Mouse (Mus musculus) forebrain, embryonic 13.5 days (tissue): ENCODE results near the gene Gmip. TPM values are rescaled to one million over a fixed set of nuclear protein-coding genes. Genes with fewer than 3 reads are reported as not detected.

Experiments
- ATAC-seq: fragments of 200-750 bp; cut with Nextera tagmentation; 2 replicates; pipeline ENCODE4 v1.8.0; 2017
- H3K27ac ChIP-seq: fragments of 300-500 bp; sonication (generic); 2 replicates; pipeline ENCODE4 v1.5.1; 2015; ENCODE audit warnings: inconsistent platforms, mild to moderate bottlenecking, moderate library complexity
- H3K27me3 ChIP-seq: fragments of 300-500 bp; sonication (generic); 2 replicates; pipeline ENCODE4 v1.6.1; 2015; ENCODE audit warnings: mild to moderate bottlenecking, inconsistent platforms
- H3K36me3 ChIP-seq: fragments of 300-500 bp; sonication (generic); 2 replicates; pipeline ENCODE4 v1.6.1; 2015; ENCODE audit warnings: mild to moderate bottlenecking, inconsistent platforms; ENCODE audit not compliant: poor library complexity, severe bottlenecking
- H3K4me1 ChIP-seq: fragments of 300-500 bp; sonication (generic); 2 replicates; pipeline ENCODE4 v1.6.1; 2015; ENCODE audit warnings: inconsistent platforms
- H3K4me2 ChIP-seq: fragments of 300-500 bp; sonication (generic); 2 replicates; pipeline ENCODE4 v1.6.1; 2015; ENCODE audit warnings: inconsistent platforms, mild to moderate bottlenecking, moderate library complexity
- H3K4me3 ChIP-seq: fragments of 300-500 bp; sonication (generic); 2 replicates; pipeline ENCODE4 v1.5.1; 2015; ENCODE audit warnings: mild to moderate bottlenecking, inconsistent platforms
- H3K9ac ChIP-seq: fragments of 300-500 bp; sonication (generic); 2 replicates; pipeline ENCODE4 v1.6.1; 2015; ENCODE audit warnings: mild to moderate bottlenecking, inconsistent platforms
- H3K9me3 ChIP-seq: fragments of 300-500 bp; sonication (generic); replicated peaks from 2 replicates; pipeline ENCODE4 v1.6.1; 2016; ENCODE audit warnings: inconsistent platforms
- WGBS: fragments of 180-500 bp; shearing (Covaris S2); methylation state at CpG from one replicate; pipeline ENCODE4 v1.1.7; 2015; 5-methylcytosine and 5-hydroxymethylcytosine counted together
- polyA plus RNA-seq: library from polyadenylated mRNA; unstranded; fragments of >200 nt; fragmentation: Nextera tagmentation; extraction: Ambion mirVana; gene quantifications from 2 replicates; pipeline ENCODE4 v1.2.1, GENCODE M21; 2015

The Gmip gene
- polyA plus RNA-seq, 1 experiment from 2014 or later = 28.6 TPM

DNA sequence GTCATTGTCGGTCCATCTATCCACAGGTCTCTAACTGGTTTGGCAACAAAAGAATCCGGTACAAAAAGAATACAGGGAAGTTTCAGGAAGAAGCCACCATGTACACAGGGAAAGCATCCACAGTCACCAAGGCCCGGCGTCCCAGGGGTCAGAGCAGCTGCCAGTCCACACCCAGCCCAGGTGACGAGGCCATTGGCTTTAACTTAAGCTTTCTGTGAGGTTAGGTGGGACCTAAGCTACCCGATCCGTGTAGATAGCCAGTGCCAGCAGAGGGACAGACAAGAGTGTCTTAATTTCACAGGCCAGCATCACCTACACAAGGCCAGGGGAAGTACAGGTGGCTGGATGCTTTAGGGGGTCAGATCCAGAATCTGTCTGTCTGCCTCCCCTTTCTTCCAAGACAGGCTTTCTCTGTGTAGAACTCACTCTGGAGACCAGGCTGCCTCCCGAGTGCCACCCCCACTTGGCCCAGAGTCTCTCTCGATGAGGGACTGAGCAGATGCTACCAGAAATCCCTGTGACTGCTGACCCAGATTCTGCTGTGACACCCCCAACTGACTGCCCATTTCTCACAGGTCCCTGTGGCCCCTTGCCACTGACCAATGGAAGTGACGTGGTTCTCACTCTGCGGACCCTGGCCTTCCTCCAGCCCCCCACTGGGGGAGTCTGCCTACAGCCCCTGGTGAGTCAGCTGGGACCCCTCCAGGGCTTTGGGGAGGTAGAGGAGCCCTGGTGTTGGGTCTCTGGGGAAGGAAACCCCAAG lies 61.7 kb downstream of the Gmip start:
- no peak overlapping the region for H3K9ac ChIP-seq
- H3K27me3 ChIP-seq = no peaks in the 10 kb centered on the region
- peaks cover 38% of the 10 kb centered on the region for H3K36me3 ChIP-seq
- 89% methylated on average over 11 of the region's 11 CpGs for WGBS
- H3K9me3 ChIP-seq = no peaks in the 10 kb centered on the region
- ATAC-seq = no peak
- no peak overlapping the region for H3K27ac ChIP-seq
- H3K4me3 ChIP-seq = no peak overlapping the region
- no peaks in the 10 kb centered on the region for H3K4me1 ChIP-seq
- H3K4me2 ChIP-seq = no peak overlapping the region

- no peak overlapping the region for H3K27ac ChIP-seq
- H3K9me3 ChIP-seq = no peaks in the 10 kb centered on the region
- H3K36me3 ChIP-seq = peaks cover 36% of the 10 kb centered on the region
- H3K9ac ChIP-seq = no peak overlapping the region
- no peak overlapping the region for H3K4me2 ChIP-seq
- H3K4me1 ChIP-seq = no peaks in the 10 kb centered on the region
- no peaks in the 10 kb centered on the region for H3K27me3 ChIP-seq
- no peak overlapping the region for H3K4me3 ChIP-seq
- 89% methylated on average over 6 of the region's 6 CpGs for WGBS
- no peak for ATAC-seq
Observed at GRCm38 (mm10) chr8:69870907-69871306, 62.4 kb downstream of the Gmip start.

Other genes with a start within 250 kb of the Gmip start
- gene Zfp868, start 183.1 kb upstream of the Gmip start, polyA plus RNA-seq = 42.9 and 44.8 TPM in 2 replicates
- gene Zfp964, start 154.2 kb upstream of the Gmip start, polyA plus RNA-seq = 1.9 TPM in 2 replicates
- gene Zfp869, start 98.0 kb upstream of the Gmip start, polyA plus RNA-seq = 27.9 and 34.9 TPM in 2 replicates
- gene Zfp963, start 58.7 kb upstream of the Gmip start, polyA plus RNA-seq = 7.2 and 8.8 TPM in 2 replicates
- 0.28 and 0.81 TPM in 2 replicates for gene Gm20422, start 33.8 kb upstream of the Gmip start, polyA plus RNA-seq
- gene Atp13a1, start 17.5 kb upstream of the Gmip start, polyA plus RNA-seq = 41.7 and 45.5 TPM in 2 replicates
- gene Zfp866, start 17.5 kb upstream of the Gmip start, polyA plus RNA-seq = 43.0 and 45.4 TPM in 2 replicates
- 0.88 and 0.89 TPM in 2 replicates for gene Lpar2, start 13.8 kb downstream of the Gmip start, polyA plus RNA-seq
- gene Pbx4, start 23.8 kb downstream of the Gmip start, polyA plus RNA-seq = 63.5 and 67.7 TPM in 2 replicates
- gene Cilp2, start 79.0 kb downstream of the Gmip start, polyA plus RNA-seq = 1.1 and 1.3 TPM in 2 replicates
- 2.5 and 3.4 TPM in 2 replicates for gene Tssk6, start 93.5 kb downstream of the Gmip start, polyA plus RNA-seq
- 172 and 183 TPM in 2 replicates for gene Ndufa13, start 93.9 kb downstream of the Gmip start, polyA plus RNA-seq
- gene Yjefn3, start 94.0 kb downstream of the Gmip start, polyA plus RNA-seq = 7.2 and 7.9 TPM in 2 replicates
- gene Gatad2a, start 187.7 kb downstream of the Gmip start, polyA plus RNA-seq = 29.5 and 31.7 TPM in 2 replicates
- 73.0 and 78.5 TPM in 2 replicates for gene Mau2, start 234.1 kb downstream of the Gmip start, polyA plus RNA-seq
- 56.2 and 63.1 TPM in 2 replicates for gene Sugp1, start 234.1 kb downstream of the Gmip start, polyA plus RNA-seq